Mouse (Mus musculus) lung, embryonic 14.5 days (tissue): Measurements from ENCODE around the gene Elmod1. TPM values are rescaled to one million over a fixed set of nuclear protein-coding genes. Genes with fewer than 3 reads are reported as not detected.

Source experiments
- ATAC-seq: fragments of 200-750 bp; cut with Nextera tagmentation; 2 replicates; pipeline ENCODE4 v1.8.0; 2017; ENCODE audit warnings: mild to moderate bottlenecking, moderate TSS enrichment, moderate library complexity; ENCODE audit not compliant: insufficient read depth
- DNase-seq: peaks from one replicate; pipeline ENCODE4 v3.0.0-alpha.2; 2015
- H3K27ac ChIP-seq: fragments of 300-500 bp; sonication (generic); 2 replicates; pipeline ENCODE4 v1.5.1; 2014; ENCODE audit warnings: low read depth, mild to moderate bottlenecking, moderate library complexity
- H3K27me3 ChIP-seq: fragments of 300-500 bp; sonication (generic); 2 replicates; pipeline ENCODE4 v1.6.1; 2014; ENCODE audit warnings: low read length, control low read depth; ENCODE audit not compliant: insufficient read depth
- H3K36me3 ChIP-seq: fragments of 300-500 bp; sonication (generic); 2 replicates; pipeline ENCODE4 v1.6.1; 2014; ENCODE audit warnings: control low read depth; ENCODE audit not compliant: insufficient read depth
- H3K4me1 ChIP-seq: fragments of 300-500 bp; sonication (generic); 2 replicates; pipeline ENCODE4 v1.6.1; 2014; ENCODE audit warnings: antibody characterized with exemption, control low read depth; ENCODE audit not compliant: insufficient read depth
- H3K4me2 ChIP-seq: fragments of 300-500 bp; sonication (generic); 2 replicates; pipeline ENCODE4 v1.6.1; 2014; ENCODE audit warnings: mild to moderate bottlenecking
- H3K4me3 ChIP-seq: fragments of 300-500 bp; sonication (generic); 2 replicates; pipeline ENCODE4 v1.5.1; 2014; ENCODE audit warnings: low read depth, low read length
- H3K9ac ChIP-seq: fragments of 300-500 bp; sonication (generic); 2 replicates; pipeline ENCODE4 v1.6.1; 2014
- H3K9me3 ChIP-seq: fragments of 300-500 bp; sonication (generic); 2 replicates; pipeline ENCODE4 v1.6.1; 2016; ENCODE audit warnings: low read depth, low read length, control low read depth
- CTCF ChIP-seq: IDR thresholded peaks from 2 replicates; pipeline ENCODE4 v1.5.1; 2016; ENCODE audit warnings: antibody characterized with exemption, low read depth
- WGBS: fragments of 180-500 bp; shearing (Covaris S2); extraction: QIAGEN DNeasy Blood & Tissue Kit; methylation state at CpG from one replicate; pipeline ENCODE4 v1.1.7; 2014; 5-methylcytosine and 5-hydroxymethylcytosine counted together
- polyA plus RNA-seq: library from polyadenylated mRNA; unstranded; fragments of >200 nt; fragmentation: Nextera tagmentation; extraction: Ambion mirVana; gene quantifications from 2 replicates; pipeline ENCODE4 v1.2.1, GENCODE M21; 2014

Elmod1 gene
- polyA plus RNA-seq, 1 experiment from 2014 or later = not detected

- no peak overlapping the region for H3K27ac ChIP-seq
- 91% methylated on average over 23 of the region's 23 CpGs for WGBS
- H3K4me3 ChIP-seq = no peak overlapping the region
- no peaks in the 10 kb centered on the region for H3K27me3 ChIP-seq
- no peak for TF ChIP-seq CTCF
- ATAC-seq (no peak), DNase-seq (no peak)
- no peak overlapping the region for H3K9ac ChIP-seq
- no peaks in the 10 kb centered on the region for H3K9me3 ChIP-seq
- no peaks in the 10 kb centered on the region for H3K4me1 ChIP-seq
- no peak overlapping the region for H3K4me2 ChIP-seq
- no peaks in the 10 kb centered on the region for H3K36me3 ChIP-seq
Observed at GRCm38 (mm10) chr9:53883588-53884280, 91.4 kb downstream of the Elmod1 start.

GRCm38 (mm10) chr9:53877423-53877822 is 97.7 kb downstream of the Elmod1 start:
- Histone ChIP-seq H3K4me1 (no peaks in the 10 kb centered on the region), H3K27me3 (no peaks in the 10 kb centered on the region), H3K9me3 (no peaks in the 10 kb centered on the region), H3K4me3 (no peak overlapping the region), H3K27ac (no peak overlapping the region), H3K4me2 (no peak overlapping the region), H3K36me3 (no peaks in the 10 kb centered on the region), H3K9ac (no peak overlapping the region)
- TF ChIP-seq CTCF = no peak
- WGBS = 34% methylated on average over 2 of the region's 2 CpGs
- DNase-seq = peak; percentile 20
- no peak for ATAC-seq

- no peak overlapping the region for H3K27ac ChIP-seq
- H3K9me3 ChIP-seq = no peaks in the 10 kb centered on the region
- H3K4me2 ChIP-seq = no peak overlapping the region
- no peak for TF ChIP-seq CTCF
- no peaks in the 10 kb centered on the region for H3K4me1 ChIP-seq
- H3K9ac ChIP-seq = no peak overlapping the region
- DNase-seq (no peak), ATAC-seq (no peak)
- 82% methylated on average over 8 of the region's 8 CpGs for WGBS
- no peaks in the 10 kb centered on the region for H3K36me3 ChIP-seq
- H3K4me3 ChIP-seq = no peak overlapping the region
- no peaks in the 10 kb centered on the region for H3K27me3 ChIP-seq
Observed at GRCm38 (mm10) chr9:53873239-53873638, 101.9 kb downstream of the Elmod1 start.

Other genes with a start within 250 kb of the Elmod1 start
- gene Slc35f2, start 203.8 kb downstream of the Elmod1 start, polyA plus RNA-seq = 7.7 and 8.3 TPM in 2 replicates
- gene Sln, start 125.1 kb downstream of the Elmod1 start, polyA plus RNA-seq = 0.13 and 7.0 TPM in 2 replicates
- 0.49 and 0.76 TPM in 2 replicates for gene Tnfaip8l3, start 93.1 kb upstream of the Elmod1 start, polyA plus RNA-seq